Mouse (Mus musculus) hindbrain, embryonic 12.5 days (tissue): Measurements from ENCODE around the gene Zbtb2. TPM values are rescaled to one million over a fixed set of nuclear protein-coding genes. Genes with fewer than 3 reads are reported as not detected.
"Not testable (repeated sequence)": the region's sequence is repeated elsewhere in the genome, so short reads cannot be mapped to it uniquely, and the experiment has no call there.

Source experiments
- ATAC-seq: fragments of 200-750 bp; cut with Nextera tagmentation; 2 replicates; pipeline ENCODE4 v1.8.0; 2017; ENCODE audit warnings: moderate TSS enrichment; ENCODE audit not compliant: low FRiP score
- H3K27ac ChIP-seq: fragments of 300-500 bp; sonication (generic); 2 replicates; pipeline ENCODE4 v1.5.1; 2016; ENCODE audit warnings: mild to moderate bottlenecking
- H3K27me3 ChIP-seq: fragments of 300-500 bp; sonication (generic); 2 replicates; pipeline ENCODE4 v1.6.1; 2016; ENCODE audit warnings: mild to moderate bottlenecking
- H3K36me3 ChIP-seq: fragments of 300-500 bp; sonication (generic); 2 replicates; pipeline ENCODE4 v1.6.1; 2016; ENCODE audit warnings: mild to moderate bottlenecking
- H3K4me1 ChIP-seq: fragments of 300-500 bp; sonication (generic); 2 replicates; pipeline ENCODE4 v1.6.1; 2016
- H3K4me2 ChIP-seq: fragments of 300-500 bp; sonication (generic); replicated peaks from 2 replicates; pipeline ENCODE4 v1.6.1; 2016; ENCODE audit warnings: mild to moderate bottlenecking
- H3K4me3 ChIP-seq: fragments of 300-500 bp; sonication (generic); 2 replicates; pipeline ENCODE4 v1.5.1; 2016; ENCODE audit warnings: mild to moderate bottlenecking
- H3K9ac ChIP-seq: fragments of 300-500 bp; sonication (generic); 2 replicates; pipeline ENCODE4 v1.6.1; 2016; ENCODE audit warnings: mild to moderate bottlenecking, moderate library complexity
- H3K9me3 ChIP-seq: fragments of 300-500 bp; sonication (generic); replicated peaks from 2 replicates; pipeline ENCODE4 v1.6.1; 2016; ENCODE audit warnings: mild to moderate bottlenecking
- WGBS: fragments of 180-500 bp; shearing (Covaris S2); methylation state at CpG from one replicate; pipeline ENCODE4 v1.1.7; 2016; 5-methylcytosine and 5-hydroxymethylcytosine counted together
- polyA plus RNA-seq: library from polyadenylated mRNA; unstranded; fragments of >200 nt; fragmentation: Nextera tagmentation; extraction: Ambion mirVana; gene quantifications from 2 replicates; pipeline ENCODE4 v1.2.1, GENCODE M21; 2016

The Zbtb2 gene
- 18.1 and 19.3 TPM in 2 replicates for polyA plus RNA-seq

- WGBS = 2% methylated on average over 36 of the region's 87 CpGs
- H3K4me2 ChIP-seq = peak within 1 kb of the TSS; percentile 92
- H3K27ac ChIP-seq = peak within 1 kb of the TSS; percentile 99
- peaks cover 36% of the 10 kb centered on the region for H3K4me1 ChIP-seq
- ATAC-seq = peak; percentile 0; the same call in 1 of the 2 replicates
- H3K9me3 ChIP-seq = no peaks in the 10 kb centered on the region
- H3K36me3 ChIP-seq = 0 out of 2 replicates have a peak, but pooled peaks cover 2% of the 10 kb centered on the region
- peak within 1 kb of the TSS; percentile 100 for H3K9ac ChIP-seq
- no peaks in the 10 kb centered on the region for H3K27me3 ChIP-seq
- peak within 1 kb of the TSS; percentile 100 for H3K4me3 ChIP-seq
These were observed at the start of gene Zbtb2 for GRCm38 (mm10) chr10:4387701-4388383. Gene Zbtb2, minus strand, starts transcription at chr10:4388108.

GRCm38 (mm10) chr10:4435416-4435815 lies 47.5 kb upstream of the Zbtb2 start:
- H3K27me3 ChIP-seq = no peaks in the 10 kb centered on the region
- no peaks in the 10 kb centered on the region for H3K9me3 ChIP-seq
- peaks cover 14% of the 10 kb centered on the region for H3K4me1 ChIP-seq
- WGBS = 91% methylated on average over 3 of the region's 3 CpGs
- H3K4me2 ChIP-seq = no peak overlapping the region
- no peak overlapping the region for H3K4me3 ChIP-seq
- H3K27ac ChIP-seq = no peak overlapping the region
- ATAC-seq = no peak
- peaks cover 23% of the 10 kb centered on the region for H3K36me3 ChIP-seq
- no peak overlapping the region for H3K9ac ChIP-seq

- H3K9me3 ChIP-seq, H3K27ac ChIP-seq, H3K27me3 ChIP-seq, H3K9ac ChIP-seq, H3K4me3 ChIP-seq, ATAC-seq: not testable (repeated sequence)
- Histone ChIP-seq H3K4me1 (peaks cover 14% of the 10 kb centered on the region), H3K4me2 (peak overlapping the region; percentile 56; the same call in 1 of the 2 replicates), H3K36me3 (peaks cover 11% of the 10 kb centered on the region; the same call in 1 of the 2 replicates)
- WGBS = 85% methylated on average over 2 of the region's 2 CpGs
These were observed 46.0 kb upstream of the Zbtb2 start for GRCm38 (mm10) chr10:4433871-4434270.

- Histone ChIP-seq H3K4me2 (peak overlapping the region; percentile 56), H3K9ac (peak overlapping the region; percentile 69), H3K36me3 (peaks cover 7% of the 10 kb centered on the region; the same call in 1 of the 2 replicates), H3K4me1 (peaks cover 14% of the 10 kb centered on the region), H3K9me3 (no peaks in the 10 kb centered on the region), H3K27ac (peak overlapping the region; percentile 82), H3K27me3 (no peaks in the 10 kb centered on the region), H3K4me3 (peak overlapping the region; percentile 55)
- 12% methylated on average over 19 of the region's 19 CpGs for WGBS
- peak; percentile 0; the same call in 1 of the 2 replicates for ATAC-seq
These were observed 45.3 kb upstream of the Zbtb2 start for GRCm38 (mm10) chr10:4432996-4433755.

- peak within 1 kb of the TSS; percentile 64 for H3K4me3 ChIP-seq
- peak; percentile 94 for ATAC-seq
- peaks cover 14% of the 10 kb centered on the region for H3K4me1 ChIP-seq
- peak within 1 kb of the TSS; percentile 73 for H3K9ac ChIP-seq
- H3K27ac ChIP-seq = peak within 1 kb of the TSS; percentile 82
- H3K9me3 ChIP-seq = no peaks in the 10 kb centered on the region
- H3K4me2 ChIP-seq = peak within 1 kb of the TSS; percentile 73
- H3K36me3 ChIP-seq = peaks cover 10% of the 10 kb centered on the region; the same call in 1 of the 2 replicates
- no peaks in the 10 kb centered on the region for H3K27me3 ChIP-seq
- under 1% methylated on average over 65 of the region's 75 CpGs for WGBS
These were observed 44.4 kb upstream of the Zbtb2 start, which contains the start of the genes Rmnd1 and Armt1 for GRCm38 (mm10) chr10:4432123-4432931. Gene Rmnd1, minus strand, starts transcription at chr10:4432388. Gene Armt1, plus strand, starts transcription at chr10:4432467.

GRCm38 (mm10) chr10:4431746-4432122 lies 43.8 kb upstream of the Zbtb2 start:
- Histone ChIP-seq H3K9me3 (no peaks in the 10 kb centered on the region), H3K4me1 (peaks cover 14% of the 10 kb centered on the region), H3K36me3 (peaks cover 13% of the 10 kb centered on the region), H3K4me2 (peak overlapping the region; percentile 73), H3K27me3 (no peaks in the 10 kb centered on the region), H3K9ac (peak overlapping the region; percentile 73), H3K27ac (peak overlapping the region; percentile 68), H3K4me3 (peak overlapping the region; percentile 64)
- peak; percentile 59 for ATAC-seq
- 15% methylated on average over 5 of the region's 5 CpGs for WGBS

- H3K27ac ChIP-seq = no peak overlapping the region
- peaks cover 18% of the 10 kb centered on the region for H3K36me3 ChIP-seq
- peak overlapping the region; percentile 73; the same call in 1 of the 2 replicates for H3K9ac ChIP-seq
- H3K9me3 ChIP-seq = no peaks in the 10 kb centered on the region
- H3K4me3 ChIP-seq = 0 out of 2 replicates have a peak overlapping the region, but pooled peaks have one; percentile 64
- WGBS = 92% methylated on average over 3 of the region's 3 CpGs
- H3K4me2 ChIP-seq = peak overlapping the region; percentile 73; the same call in 1 of the 2 replicates
- peaks cover 14% of the 10 kb centered on the region for H3K4me1 ChIP-seq
- H3K27me3 ChIP-seq = no peaks in the 10 kb centered on the region
- no peak for ATAC-seq
These were observed 42.9 kb upstream of the Zbtb2 start for GRCm38 (mm10) chr10:4430826-4431225.

GRCm38 (mm10) chr10:4430399-4430798 lies 42.5 kb upstream of the Zbtb2 start:
- H3K36me3 ChIP-seq = peaks cover 20% of the 10 kb centered on the region
- 0 out of 2 replicates have a peak overlapping the region, but pooled peaks have one; percentile 73 for H3K9ac ChIP-seq

GRCm38 (mm10) chr10:4425245-4425644 lies 37.3 kb upstream of the Zbtb2 start:
- Histone ChIP-seq H3K9me3 (no peaks in the 10 kb centered on the region), H3K27me3 (no peaks in the 10 kb centered on the region), H3K4me2 (no peak overlapping the region), H3K36me3 (peaks cover 45% of the 10 kb centered on the region), H3K4me1 (no peaks in the 10 kb centered on the region), H3K27ac (no peak overlapping the region), H3K4me3 (no peak overlapping the region), H3K9ac (no peak overlapping the region)
- no peak for ATAC-seq
- 87% methylated on average over 8 of the region's 8 CpGs for WGBS

More at GRCm38 (mm10) chr10:4430399-4430798, 42.5 kb upstream of the Zbtb2 start:
- Histone ChIP-seq H3K4me3 (no peak overlapping the region), H3K27me3 (no peaks in the 10 kb centered on the region), H3K4me2 (no peak overlapping the region), H3K9me3 (no peaks in the 10 kb centered on the region), H3K27ac (no peak overlapping the region), H3K4me1 (peaks cover 14% of the 10 kb centered on the region)
- no peak for ATAC-seq
- 93% methylated on average over 8 of the region's 8 CpGs for WGBS

GRCm38 (mm10) chr10:4407191-4407590 lies 19.3 kb upstream of the Zbtb2 start:
- Histone ChIP-seq H3K4me1 (0 out of 2 replicates have a peak, but pooled peaks cover 2% of the 10 kb centered on the region), H3K27ac (no peak overlapping the region), H3K4me2 (no peak overlapping the region), H3K36me3 (peaks cover 46% of the 10 kb centered on the region), H3K4me3 (no peak overlapping the region), H3K9ac (no peak overlapping the region), H3K9me3 (no peaks in the 10 kb centered on the region), H3K27me3 (no peaks in the 10 kb centered on the region)
- no peak for ATAC-seq
- WGBS = 89% methylated on average over 1 of the region's 1 CpGs

- Histone ChIP-seq H3K4me3 (no peak overlapping the region), H3K4me2 (no peak overlapping the region), H3K27me3 (no peaks in the 10 kb centered on the region), H3K27ac (no peak overlapping the region), H3K36me3 (peaks cover 42% of the 10 kb centered on the region), H3K9ac (no peak overlapping the region), H3K9me3 (no peaks in the 10 kb centered on the region), H3K4me1 (0 out of 2 replicates have a peak, but pooled peaks cover 2% of the 10 kb centered on the region)
- ATAC-seq = peak; percentile 15; the same call in 1 of the 2 replicates
- 91% methylated on average over 5 of the region's 5 CpGs for WGBS
These were observed 17.6 kb upstream of the Zbtb2 start for GRCm38 (mm10) chr10:4405511-4405910.
